Mouse (Mus musculus) G1E (cell line): ENCODE measurements around the gene Shbg.

ENCODE experiments used
- CTCF ChIP-seq: IDR thresholded peaks from 2 replicates; pipeline ENCODE4 v1.5.1; 2012; ENCODE audit warnings: low read depth, low read length, inconsistent platforms, mixed read lengths
- GATA1 ChIP-seq: IDR thresholded peaks from 2 replicates; pipeline ENCODE4 v1.6.1; 2012; ENCODE audit warnings: borderline replicate concordance, low read length, inconsistent platforms, mixed read lengths

GRCm38 (mm10) chr11:69603516-69603915, 14.2 kb downstream of the Shbg start:
- TF ChIP-seq CTCF = no peak
- no peak for TF ChIP-seq GATA1
